Mouse (Mus musculus) MN1 (cell line): Measurements from ENCODE around the gene Pdgfd.
"Not testable (repeated sequence)": the region's sequence is repeated elsewhere in the genome, so short reads cannot be mapped to it uniquely, and the experiment has no call there.

Source experiments
- DNase-seq: peaks from one replicate; pipeline ENCODE4 v3.0.0-alpha.2; 2016; ENCODE audit warnings: low spot score

The Pdgfd gene

DNA sequence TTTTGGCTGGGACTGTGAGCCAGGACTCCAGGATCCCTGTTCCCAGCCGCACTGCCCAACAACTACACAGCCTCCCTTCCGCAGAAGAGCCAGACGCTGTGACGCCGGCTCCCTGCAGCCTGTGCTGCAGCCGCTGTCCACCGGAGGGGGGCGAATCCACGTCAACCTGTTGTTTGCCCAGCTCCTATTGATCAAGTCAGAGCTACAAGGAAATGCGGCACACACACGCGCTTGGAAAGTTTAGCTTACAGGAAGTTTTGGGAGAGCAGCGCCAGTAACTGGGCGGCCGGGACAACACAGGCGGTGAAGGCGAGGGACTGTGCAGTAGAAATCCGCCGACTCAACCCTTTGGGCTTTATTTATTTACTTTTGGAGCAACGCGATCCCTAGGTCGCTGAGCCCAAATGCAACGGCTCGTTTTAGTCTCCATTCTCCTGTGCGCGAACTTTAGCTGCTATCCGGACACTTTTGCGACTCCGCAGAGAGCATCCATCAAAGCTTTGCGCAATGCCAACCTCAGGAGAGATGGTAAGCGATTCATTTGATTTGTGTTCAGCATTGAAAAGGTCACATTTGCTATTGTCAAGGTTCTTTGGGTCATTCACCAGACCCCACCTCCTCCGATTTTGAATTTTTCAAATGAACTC, at the start of gene Pdgfd:
TSS of gene Pdgfd (plus strand) at position 194 of the 647 bp plus-strand sequence.
- no peak for DNase-seq

DNA sequence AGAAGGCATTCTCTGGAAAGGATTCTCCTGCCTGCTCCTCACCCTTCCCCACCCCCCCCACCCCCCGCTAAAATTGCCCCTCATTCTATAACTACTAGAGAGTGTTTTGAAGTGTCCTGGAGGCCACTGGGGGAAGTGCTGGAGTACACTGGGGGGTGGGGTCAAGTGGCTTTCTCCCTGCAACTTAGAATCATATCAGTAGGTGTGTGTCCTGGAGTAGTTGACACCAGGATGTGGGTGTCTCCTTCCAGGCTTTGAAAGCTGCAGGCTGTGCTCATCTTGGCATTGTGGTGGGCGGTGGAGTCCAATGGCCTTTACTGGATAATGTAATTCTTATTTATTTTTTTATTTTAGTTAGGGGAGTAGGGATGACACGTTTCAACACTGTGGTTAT, 651 bp downstream of the Pdgfd start:
- DNase-seq: no peak

DNA sequence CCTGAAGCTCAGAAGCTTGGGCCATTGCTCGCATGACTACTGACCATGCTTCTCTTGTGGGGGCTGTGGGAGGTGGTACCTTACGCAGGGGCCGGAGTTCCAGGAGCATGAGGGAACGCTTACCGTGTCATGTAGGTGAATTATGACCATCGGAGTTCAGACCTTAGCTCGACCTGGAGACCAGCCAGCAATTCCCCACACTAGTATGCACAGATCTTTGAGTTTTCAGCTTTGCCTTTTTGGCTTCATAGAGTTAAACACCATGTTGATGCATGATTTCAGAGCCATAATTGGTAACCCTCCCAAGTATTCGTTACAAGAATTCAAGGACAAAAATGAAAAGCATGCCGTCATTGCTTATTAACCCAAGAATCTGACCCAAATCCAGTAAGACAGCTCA, 2.6 kb downstream of the Pdgfd start:
- DNase-seq: no peak

DNA sequence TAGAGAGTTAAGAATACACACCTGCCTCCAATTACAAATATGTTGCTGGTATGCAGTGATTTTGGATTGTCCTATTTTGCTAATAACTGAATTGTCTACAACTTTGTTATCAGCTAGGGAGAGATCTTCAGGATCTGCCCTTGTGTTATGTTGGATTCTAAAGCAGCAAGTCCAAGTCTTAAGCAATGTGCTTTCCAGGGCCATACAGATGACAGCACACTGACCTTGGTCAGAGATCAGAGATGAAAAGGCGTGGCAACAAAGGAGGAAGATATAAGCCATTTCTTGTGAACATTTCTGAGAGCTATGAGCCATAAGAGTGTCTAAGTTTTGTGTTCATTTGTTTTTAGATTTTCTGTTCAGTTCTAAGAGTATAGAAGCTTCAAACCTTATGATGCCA, 4.9 kb downstream of the Pdgfd start:
- no peak for DNase-seq

DNA sequence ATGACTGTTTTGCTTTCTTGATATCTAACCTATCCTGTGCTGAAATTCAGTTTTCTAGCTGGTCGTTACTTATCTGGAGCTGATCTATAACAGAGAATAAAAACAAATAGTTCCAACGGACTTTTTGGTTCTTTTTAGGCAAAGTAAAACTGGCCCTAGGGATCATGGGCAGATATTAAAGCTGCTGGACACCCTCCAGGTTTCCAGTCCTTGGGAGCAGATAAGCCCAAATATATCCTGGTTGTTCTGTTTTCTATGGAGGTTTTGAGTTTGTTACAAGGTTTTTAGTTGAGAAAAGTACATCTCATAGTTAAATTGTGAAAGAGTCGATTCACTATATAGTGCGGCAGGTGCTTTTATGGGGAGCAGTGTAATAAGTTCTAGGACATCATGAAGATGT, 7.3 kb downstream of the Pdgfd start:
- no peak for DNase-seq

DNA sequence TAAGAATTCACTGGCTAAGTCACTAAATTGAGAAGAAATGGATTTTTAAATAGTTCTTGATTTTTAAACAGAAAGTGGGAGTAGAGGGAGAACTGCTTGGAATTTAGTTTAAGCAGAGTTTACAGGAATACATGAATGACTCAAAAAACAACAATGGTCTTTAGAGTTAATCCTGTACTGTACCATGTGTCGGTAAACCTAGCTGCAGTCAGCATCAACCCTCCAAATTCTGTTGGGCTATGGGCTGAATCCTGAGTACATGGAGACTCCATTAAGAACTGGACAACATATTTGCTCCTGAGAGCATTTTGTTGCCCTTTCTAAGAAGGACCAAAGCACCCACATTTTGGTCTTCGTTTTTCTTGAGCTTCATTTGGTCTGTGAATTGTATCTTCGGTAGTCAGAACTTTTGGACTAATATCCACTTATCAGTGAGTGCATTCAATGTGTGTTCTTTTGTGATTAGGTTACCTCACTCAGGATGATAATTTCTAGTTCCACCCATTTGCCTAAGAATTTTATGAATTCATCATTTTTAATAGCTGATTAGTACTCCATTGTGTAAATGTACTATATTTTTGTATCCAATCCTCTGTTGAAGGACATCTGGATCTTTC, 14.0 kb downstream of the Pdgfd start:
- DNase-seq: no peak

DNA sequence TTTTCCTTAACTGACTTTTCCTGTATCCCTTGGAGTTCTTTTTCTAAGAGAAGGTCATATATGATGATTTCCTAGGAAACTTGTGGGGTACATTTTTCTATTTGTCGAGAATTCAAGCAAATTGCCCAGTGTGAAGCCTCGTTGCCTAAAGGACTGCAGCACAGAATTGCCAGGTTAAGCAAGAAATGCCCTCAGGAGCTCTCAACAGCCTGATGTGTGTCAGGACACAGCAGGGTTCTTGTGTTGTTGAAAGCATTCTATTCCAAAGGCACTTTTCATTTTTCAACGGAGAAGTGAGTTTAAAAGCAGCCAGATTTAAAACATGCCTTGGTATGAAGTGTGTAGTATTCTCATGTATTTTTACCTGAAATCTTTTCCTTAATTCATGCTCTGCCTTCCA, 19.6 kb downstream of the Pdgfd start:
- no peak for DNase-seq

DNA sequence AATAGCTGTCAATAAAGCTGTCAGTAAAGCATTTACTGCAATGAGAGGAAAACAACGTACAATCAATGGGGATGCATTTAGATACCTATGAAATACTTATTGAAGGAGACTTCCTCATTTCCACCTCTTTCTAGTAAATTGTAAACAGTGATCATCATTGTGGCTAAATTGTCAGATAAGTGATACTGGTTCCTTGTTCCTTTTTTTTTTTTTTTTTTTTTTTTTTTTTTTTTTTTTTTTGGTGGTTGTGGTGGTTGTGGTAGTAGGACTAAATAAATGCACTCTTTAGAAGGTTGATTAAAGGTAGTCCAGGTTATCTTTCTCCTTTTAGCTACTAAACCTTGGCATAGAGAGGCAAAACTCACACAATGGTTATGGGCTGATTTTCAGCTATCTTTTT, 25.0 kb downstream of the Pdgfd start:
- DNase-seq: no peak

DNA sequence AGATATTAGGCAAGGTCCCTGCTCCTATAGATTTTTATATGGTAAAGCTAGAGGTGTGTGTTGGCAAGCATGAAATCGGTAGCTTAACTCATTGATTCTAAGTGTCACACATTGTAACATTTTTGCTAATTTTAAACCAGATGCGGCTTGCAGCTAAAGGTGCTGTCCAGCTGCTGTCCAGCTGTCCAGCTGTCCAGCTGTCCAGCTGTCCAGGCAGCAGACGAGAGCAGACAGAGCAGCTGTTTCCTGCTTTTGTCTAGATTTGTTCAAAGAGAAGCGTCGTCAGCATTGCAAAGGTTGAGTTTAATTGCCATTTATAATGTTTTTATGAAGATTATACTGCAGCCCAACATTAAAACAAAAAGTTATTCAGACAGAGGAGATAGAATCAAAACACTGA, 44.5 kb downstream of the Pdgfd start:
- DNase-seq: no peak

DNA sequence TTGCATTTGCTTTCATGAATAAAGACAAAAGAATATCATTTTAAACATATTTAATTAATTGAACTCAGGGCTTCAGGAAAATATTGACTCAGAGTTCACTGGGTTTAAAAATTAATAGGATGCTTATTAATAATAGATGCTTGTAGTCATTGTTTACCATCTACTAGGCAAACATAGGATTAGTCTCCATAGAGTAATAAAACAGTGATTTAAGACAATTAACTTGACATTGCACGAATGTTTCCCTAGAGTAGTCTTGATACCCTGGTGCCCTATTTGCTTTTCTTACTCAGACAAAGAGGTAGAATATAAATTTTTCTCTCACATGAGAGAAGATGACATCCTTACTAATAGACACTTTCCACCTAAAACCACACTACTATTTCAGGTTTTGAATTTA, 49.1 kb downstream of the Pdgfd start:
- no peak for DNase-seq

DNA sequence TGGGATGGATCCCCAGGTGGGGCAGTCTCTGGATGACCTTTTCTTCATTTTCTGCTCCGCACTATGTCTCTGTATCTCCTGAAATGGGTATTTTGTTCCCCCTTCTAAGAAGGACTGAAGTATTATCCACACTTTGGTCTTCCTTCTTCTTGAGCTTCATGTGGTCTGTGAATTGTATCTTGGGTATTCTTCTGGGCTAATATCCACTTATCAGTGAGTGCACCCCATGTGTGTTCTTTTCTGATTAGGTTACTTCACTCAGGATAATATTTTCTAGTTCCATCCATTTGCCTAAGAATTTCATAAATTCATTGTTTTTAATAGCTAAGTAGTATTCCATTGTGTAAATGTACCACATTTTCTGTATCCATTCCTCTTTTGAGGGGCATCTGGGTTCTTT, 67.6 kb downstream of the Pdgfd start:
- DNase-seq: not testable (repeated sequence)

DNA sequence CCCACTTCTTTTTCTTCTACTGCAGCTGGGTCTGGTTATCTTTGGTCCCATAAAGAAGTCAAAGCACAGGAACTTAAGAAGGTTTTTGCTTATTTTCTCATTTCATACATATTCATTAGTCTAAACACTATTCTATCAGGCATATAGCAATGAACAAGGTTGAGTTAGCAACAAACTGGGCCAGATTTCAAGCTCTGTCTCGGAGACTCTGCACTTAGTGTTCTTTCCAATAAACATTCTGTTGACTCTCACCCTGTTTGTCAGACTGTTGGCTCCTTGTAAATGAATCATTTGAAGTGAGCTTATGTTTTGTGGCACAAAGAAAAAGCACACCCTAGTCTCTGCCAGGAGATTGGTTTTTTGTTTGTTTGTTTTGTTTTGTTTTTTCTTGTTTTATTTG, 81.9 kb downstream of the Pdgfd start:
- DNase-seq: no peak

DNA sequence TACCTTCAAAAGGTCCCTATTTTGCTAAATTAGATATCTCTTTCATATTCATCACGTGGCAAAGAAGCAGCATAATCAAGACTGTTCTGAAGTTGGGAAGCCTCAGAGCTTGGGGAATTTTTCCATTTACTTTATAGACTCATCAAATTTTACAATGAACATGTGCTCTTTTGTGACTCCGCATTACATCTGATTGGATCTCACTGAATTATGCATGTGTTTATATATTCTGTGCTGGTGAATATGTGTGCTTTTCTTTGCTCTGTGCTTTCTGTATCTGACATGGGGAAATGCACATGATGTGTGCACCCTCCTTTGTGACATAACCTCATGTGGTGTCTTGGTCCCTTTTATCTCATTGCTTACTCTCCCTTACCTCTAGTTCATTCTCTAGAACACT, 83.6 kb downstream of the Pdgfd start:
- DNase-seq: no peak

DNA sequence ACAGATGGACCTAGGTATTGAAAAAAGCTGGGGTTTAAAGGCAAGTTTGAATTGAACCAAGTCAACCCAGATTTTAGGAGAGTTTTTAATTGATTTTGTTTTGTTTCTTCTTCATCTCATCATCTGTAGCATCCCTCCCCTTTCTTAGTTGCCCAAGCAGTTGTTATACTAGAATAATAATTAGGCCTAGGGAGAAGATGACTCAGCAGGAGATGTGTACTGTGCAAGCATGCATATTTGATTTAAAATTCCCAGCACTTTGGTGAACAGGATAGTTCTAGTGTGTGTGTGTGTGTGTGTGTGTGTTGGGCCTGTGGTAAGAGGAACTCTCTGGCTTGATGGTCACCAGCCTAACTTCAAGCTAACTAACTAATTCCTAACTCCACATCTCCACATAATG, 88.7 kb downstream of the Pdgfd start:
- DNase-seq: no peak

DNA sequence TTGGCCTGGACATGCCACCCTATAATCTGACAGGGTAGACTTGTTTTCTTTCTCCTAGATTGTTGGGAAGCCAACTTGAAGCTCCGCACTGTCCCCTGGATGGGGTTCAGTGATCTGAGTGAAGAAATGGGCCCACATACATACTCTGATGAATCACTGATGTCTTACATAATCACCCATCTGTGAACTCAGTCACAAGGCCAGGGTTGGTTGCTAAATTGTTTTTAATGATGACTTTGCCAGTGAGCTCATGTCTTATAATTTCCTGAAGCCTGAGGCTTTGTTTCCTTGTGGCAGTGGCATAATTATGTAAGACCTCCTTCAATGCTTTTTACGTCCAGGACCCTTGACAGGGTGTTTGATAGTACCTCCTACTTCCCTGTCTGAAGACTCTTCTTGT, 96.4 kb downstream of the Pdgfd start:
- no peak for DNase-seq

DNA sequence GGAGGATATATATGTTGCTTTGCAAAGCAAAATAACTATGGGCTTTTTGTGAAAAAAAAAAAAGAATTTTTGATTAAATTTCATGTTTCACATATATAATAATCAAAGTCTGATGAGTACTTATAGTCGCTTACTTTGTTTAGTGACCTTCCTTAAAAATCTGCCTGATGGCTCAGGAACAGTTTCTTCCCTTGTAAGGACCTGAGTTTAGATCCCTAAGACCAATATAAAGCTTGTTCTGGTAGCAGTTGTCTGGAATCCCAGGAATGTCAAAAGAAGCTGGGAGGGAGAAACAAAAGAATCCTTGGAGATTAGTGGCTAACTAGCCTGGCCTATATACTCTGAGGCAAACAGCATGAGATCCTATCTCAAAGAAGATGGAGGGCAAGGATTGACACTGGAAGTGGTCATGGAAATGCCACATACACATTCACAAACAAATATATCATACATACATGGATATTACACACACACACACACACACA, 101.5 kb downstream of the Pdgfd start, which contains the start of gene Ddi1:
TSS of gene Ddi1 (minus strand) at position 51 of the 485 bp plus-strand sequence.
- DNase-seq: no peak

DNA sequence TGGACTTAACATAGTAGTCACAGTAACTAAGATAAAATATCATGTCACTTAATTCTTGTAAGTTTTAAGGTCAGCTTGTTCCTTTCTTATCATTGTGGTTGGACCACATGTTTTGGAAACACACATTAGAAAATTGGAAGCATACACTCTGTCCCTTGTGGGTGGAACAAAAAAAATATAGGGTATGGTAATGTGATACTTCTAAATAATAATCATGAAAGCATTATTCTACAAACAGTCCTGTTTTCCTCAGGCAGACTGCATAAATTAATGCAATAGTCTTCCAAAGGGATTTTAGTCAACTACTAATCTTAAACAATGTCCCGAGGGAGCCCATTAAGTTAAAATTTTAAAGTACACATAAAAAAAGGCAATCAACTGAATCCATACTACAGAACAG, 108.0 kb downstream of the Pdgfd start:
- DNase-seq: no peak

DNA sequence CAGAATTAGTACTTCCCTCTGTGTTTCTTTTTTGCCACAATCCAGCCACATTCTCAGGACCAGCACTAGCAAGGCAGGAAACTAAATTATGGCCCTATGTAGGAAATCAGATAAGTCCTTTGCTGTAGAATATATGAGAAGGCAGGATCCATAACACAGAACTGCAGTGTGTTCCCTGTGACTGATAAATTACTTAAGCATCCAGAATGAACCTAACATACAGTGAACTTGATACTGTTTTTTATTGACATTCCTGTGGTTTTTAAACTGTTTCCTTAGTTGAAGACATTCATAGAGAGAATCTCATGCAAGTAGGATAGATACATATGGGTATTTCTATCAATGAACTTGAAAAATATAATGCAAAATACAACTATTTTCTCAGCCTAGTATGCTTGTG, 109.1 kb downstream of the Pdgfd start:
- DNase-seq: no peak

DNA sequence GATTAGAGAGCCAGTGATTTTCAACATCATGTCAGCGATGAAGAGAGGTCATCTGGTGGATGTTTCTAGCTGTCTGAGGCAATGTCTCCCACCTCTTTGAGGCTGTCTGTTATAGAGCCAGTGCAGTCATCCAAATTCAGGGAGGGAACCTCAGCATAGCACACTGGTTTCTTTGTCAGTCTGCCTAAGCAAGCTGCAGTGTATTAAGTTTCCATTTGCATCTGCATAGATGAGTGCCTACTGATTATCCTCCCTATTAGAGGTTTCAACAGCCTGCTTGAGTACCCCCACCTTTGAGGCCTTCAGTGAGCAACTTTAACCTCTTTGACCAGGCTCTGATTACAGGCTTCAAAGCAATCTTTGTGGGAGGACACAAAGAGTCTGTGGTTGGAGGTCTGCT, 118.4 kb downstream of the Pdgfd start:
- DNase-seq: no peak

DNA sequence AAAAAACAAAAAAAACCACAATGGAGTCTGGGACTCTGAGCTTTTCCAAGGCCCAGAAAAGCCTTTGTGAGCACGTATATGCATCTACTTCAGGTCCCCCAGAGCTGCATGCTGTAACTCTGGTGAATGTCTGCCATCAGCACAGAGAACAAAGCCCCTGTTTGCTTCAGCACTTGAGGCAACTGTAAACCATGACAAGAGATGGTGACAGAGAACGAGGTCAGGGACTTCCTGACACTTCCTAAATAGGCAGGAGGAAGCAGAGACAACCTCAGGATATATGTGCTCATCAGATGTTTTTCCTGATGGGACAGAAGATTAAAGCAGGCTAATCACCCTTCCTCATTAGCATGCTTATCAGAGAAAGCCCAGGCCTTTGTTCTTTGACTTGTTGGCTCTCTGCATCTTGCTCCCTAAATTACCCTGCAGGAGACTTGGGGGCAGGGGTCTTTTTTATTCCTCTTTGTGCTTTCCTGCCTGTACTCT, 120.9 kb downstream of the Pdgfd start:
- DNase-seq: no peak

DNA sequence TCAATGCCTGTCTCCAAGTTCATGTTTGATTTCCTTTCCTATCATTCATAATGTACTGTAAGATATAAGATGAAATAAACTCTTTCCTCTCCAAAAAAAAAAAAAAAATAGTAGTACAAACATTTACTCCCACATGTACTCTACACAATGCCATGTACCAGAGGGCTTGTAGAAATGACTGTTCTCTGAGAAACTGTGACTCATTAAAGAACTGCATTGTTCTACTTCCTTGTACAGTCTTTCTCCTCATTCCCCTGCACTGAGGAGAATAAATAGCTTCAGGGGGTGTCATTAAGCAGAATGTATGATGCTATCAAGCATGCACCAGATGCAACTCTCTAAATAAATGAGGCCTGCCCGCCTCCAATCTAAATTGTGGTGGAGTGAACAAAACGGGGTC, 130.2 kb downstream of the Pdgfd start:
- no peak for DNase-seq

DNA sequence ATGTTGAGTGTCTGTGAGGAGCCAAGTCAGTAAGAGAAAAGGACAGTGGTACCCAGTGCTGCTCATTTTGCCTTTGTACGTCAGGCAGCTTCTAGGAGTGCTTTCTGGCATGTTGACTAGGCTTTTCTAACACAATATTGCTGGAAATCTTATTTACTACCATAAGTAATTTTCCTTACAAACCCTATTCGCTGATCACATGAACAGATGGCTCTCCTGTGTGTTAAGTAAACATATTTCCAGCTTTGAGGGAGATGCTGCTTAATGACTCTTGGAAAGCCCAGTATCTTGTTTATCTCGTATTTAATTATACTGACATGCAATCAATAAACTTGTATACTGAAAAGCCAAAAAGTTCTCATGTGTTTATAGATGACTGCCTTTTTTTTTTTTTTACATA, 133.7 kb downstream of the Pdgfd start:
- no peak for DNase-seq

DNA sequence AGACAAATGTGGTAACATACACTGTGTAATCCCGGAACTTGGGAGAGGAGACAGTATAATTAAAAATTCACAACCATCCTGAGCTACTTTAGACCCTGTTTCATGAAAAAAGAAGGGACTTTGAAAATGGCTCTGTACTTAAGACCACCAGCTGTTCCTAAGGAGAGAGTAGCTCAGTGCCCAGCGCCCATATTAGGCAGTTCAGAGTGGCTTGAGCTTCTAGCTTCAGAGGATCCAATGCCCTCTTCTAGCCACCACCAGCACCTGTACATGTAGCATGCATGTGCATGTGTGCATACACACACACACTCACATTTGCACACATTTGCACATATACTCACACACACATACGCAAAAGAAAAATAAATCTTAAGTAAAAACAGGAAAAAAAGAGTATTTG, 136.2 kb downstream of the Pdgfd start:
- DNase-seq: no peak

DNA sequence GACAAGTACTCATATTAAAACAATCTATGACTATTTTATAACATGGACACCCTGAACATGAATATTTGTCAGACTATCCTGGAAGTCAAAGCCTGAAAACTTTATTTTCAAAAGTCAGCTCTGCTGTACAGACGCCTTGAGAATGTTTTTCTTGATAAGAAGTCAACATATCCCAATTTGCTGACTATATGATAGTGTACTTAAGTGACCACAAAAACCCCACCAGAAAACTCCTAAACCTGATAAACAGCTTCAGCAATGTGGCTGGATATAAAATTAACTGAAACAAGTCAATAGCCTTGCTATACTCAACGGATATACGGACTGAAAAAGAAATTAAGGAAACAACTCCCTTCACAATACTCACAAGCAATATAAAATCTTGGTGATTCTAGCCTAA, 137.5 kb downstream of the Pdgfd start:
- no peak for DNase-seq
